Mouse (Mus musculus) hindbrain, embryonic 11.5 days (tissue): ENCODE measurements at regions not wholly inside any gene's neighbourhood (a gene's known extent, or its start where the extent isn't known, plus 50 kb on each side); places are given as distances from the start of the nearest gene placed in this dataset.

Experiments used
- ATAC-seq: fragments of 200-750 bp; cut with Nextera tagmentation; 2 replicates; pipeline ENCODE4 v1.8.0; 2017; ENCODE audit warnings: mild to moderate bottlenecking, moderate TSS enrichment, moderate library complexity; ENCODE audit not compliant: low FRiP score
- DNase-seq: peaks from one replicate; pipeline ENCODE4 v3.0.0-alpha.2; 2015; ENCODE audit warnings: low spot score
- H3K27ac ChIP-seq: fragments of 300-500 bp; sonication (generic); 2 replicates; pipeline ENCODE4 v1.5.1; 2014; ENCODE audit warnings: mild to moderate bottlenecking, low read depth, low read length
- H3K27me3 ChIP-seq: fragments of 300-500 bp; sonication (generic); 2 replicates; pipeline ENCODE4 v1.6.1; 2014; ENCODE audit warnings: mild to moderate bottlenecking, low read length, moderate library complexity, mixed read lengths; ENCODE audit not compliant: control insufficient read depth, insufficient read depth
- H3K36me3 ChIP-seq: fragments of 300-500 bp; sonication (generic); 2 replicates; pipeline ENCODE4 v1.6.1; 2014; ENCODE audit warnings: mild to moderate bottlenecking, low read length, moderate library complexity, mixed read lengths; ENCODE audit not compliant: control insufficient read depth, insufficient read depth
- H3K4me1 ChIP-seq: fragments of 300-500 bp; sonication (generic); replicated peaks from 2 replicates; pipeline ENCODE4 v1.6.1; 2014; ENCODE audit warnings: low read length, mixed read lengths; ENCODE audit not compliant: control insufficient read depth, insufficient read depth
- H3K4me2 ChIP-seq: fragments of 300-500 bp; sonication (generic); replicated peaks from 2 replicates; pipeline ENCODE4 v1.6.1; 2014; ENCODE audit warnings: mild to moderate bottlenecking, low read depth, low read length
- H3K4me3 ChIP-seq: fragments of 300-500 bp; sonication (generic); 2 replicates; pipeline ENCODE4 v1.5.1; 2014; ENCODE audit warnings: low read depth, low read length
- H3K9ac ChIP-seq: fragments of 300-500 bp; sonication (generic); 2 replicates; pipeline ENCODE4 v1.6.1; 2014; ENCODE audit warnings: low read depth, low read length
- H3K9me3 ChIP-seq: fragments of 300-500 bp; sonication (generic); 2 replicates; pipeline ENCODE4 v1.6.1; 2016; ENCODE audit warnings: low read length; ENCODE audit not compliant: control insufficient read depth
- WGBS: fragments of 180-500 bp; shearing (Covaris S2); extraction: QIAGEN DNeasy Blood & Tissue Kit; methylation state at CpG from one replicate; pipeline ENCODE4 v1.1.7; 2014; 5-methylcytosine and 5-hydroxymethylcytosine counted together

DNA sequence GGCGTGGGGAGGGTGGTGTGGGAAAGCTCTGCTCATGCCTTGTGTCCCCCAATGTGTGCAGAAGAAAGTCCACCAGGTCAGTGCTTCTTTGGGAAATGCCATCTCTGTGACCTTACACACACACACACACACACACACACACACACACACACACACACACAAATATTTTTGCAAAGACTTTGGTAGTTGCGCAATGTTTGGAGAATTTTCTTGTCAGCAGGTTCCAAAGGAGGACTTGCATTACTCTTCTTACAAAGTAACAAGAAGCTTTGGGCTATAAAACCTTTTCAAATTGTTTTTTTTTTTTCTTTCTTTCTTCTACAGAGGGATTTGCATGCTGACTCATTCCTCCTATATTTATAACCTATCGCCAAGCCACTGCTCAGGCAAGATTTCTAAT, 59.1 kb upstream of the Npvf start:
- no peak overlapping the region for H3K9ac ChIP-seq
- H3K27me3 ChIP-seq: no peaks in the 10 kb centered on the region
- H3K4me3 ChIP-seq: no peak overlapping the region
- H3K27ac ChIP-seq: no peak overlapping the region
- ATAC-seq: no peak
- H3K4me2 ChIP-seq: no peak overlapping the region
- H3K36me3 ChIP-seq: no peaks in the 10 kb centered on the region
- 90% methylated on average over 3 of the region's 3 CpGs for WGBS
- H3K9me3 ChIP-seq: no peaks in the 10 kb centered on the region
- DNase-seq: no peak
- no peaks in the 10 kb centered on the region for H3K4me1 ChIP-seq

DNA sequence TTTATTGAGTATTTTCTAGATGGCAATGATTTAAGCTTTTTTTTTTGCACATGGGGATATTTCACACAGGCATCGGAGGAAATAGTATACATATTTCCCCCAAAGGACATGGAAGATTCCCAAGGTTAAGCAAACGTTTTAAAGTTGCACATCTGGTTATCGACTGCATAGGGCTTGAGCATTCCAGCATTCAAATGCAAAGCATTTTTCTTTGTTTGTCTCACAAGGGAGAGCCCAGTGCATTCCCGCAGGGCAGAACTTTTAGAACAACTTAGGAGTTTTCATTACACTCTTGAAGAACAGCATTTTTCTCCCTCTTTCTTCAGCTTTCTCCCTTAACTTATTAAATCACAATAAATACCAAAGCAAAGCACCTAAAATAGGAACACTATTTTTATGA, 64.4 kb upstream of the Npvf start:
- Histone ChIP-seq H3K4me3 (no peak overlapping the region), H3K36me3 (no peaks in the 10 kb centered on the region), H3K9ac (no peak overlapping the region), H3K9me3 (no peaks in the 10 kb centered on the region), H3K4me1 (no peaks in the 10 kb centered on the region), H3K4me2 (no peak overlapping the region), H3K27ac (no peak overlapping the region), H3K27me3 (no peaks in the 10 kb centered on the region)
- 32% methylated on average over 4 of the region's 4 CpGs for whole genome bisulfite sequencing
- DNase-seq (no peak), ATAC-seq (no peak)

DNA sequence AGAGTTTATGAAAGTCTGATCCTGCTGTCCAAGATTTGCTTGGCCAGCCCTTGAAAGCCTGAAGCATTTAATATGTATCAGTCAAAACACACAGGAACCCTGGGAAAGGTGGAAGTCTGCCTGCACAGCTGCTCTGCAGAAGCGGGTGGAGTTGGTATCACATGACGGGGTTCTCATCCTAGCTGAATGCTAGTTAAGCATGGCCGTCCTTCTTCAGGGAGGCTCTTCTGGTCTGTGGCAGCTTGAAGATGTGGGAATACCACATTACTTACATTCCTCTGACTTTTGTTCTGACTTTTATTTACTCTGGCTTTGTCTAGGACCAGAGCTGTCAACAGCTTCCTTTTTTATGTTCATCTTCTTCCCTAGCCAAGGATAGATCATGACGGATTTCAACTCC, 66.1 kb upstream of the Npvf start:
- Histone ChIP-seq H3K9ac (no peak overlapping the region), H3K9me3 (no peaks in the 10 kb centered on the region), H3K4me3 (no peak overlapping the region), H3K27ac (no peak overlapping the region), H3K36me3 (no peaks in the 10 kb centered on the region), H3K4me1 (no peaks in the 10 kb centered on the region), H3K27me3 (no peaks in the 10 kb centered on the region), H3K4me2 (no peak overlapping the region)
- no peak for DNase-seq
- WGBS: 59% methylated on average over 4 of the region's 4 CpGs
- ATAC-seq: no peak

DNA sequence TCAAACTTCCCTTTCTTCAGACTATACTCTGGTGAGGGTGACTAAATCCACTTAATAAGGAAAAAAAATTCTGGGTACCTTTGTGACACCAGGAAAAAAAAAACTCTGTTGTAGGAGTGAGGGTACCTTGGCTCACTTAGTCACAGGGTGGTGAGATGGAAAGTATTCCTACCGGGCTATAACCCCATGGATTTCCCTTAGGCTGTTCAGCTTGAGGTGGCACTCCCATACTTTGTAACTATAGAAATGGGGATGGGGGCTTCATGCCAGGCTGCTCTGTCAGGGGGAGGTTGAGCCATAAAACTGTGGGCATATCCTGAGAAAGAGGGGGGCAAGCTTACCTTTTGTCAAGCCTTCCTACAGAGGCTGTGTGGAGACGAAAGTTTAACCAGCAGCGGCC, 71.4 kb upstream of the Npvf start:
- no peak for ATAC-seq

GRCm38 (mm10) chr6:50726166-50726591, 71.9 kb upstream of the Npvf start:
- no peaks in the 10 kb centered on the region for H3K9me3 ChIP-seq

More for the DNA sequence above, 71.4 kb upstream of the Npvf start:
- H3K9ac ChIP-seq: no peak overlapping the region
- H3K4me3 ChIP-seq: no peak overlapping the region
- no peak overlapping the region for H3K4me2 ChIP-seq
- no peaks in the 10 kb centered on the region for H3K9me3 ChIP-seq
- H3K4me1 ChIP-seq: no peaks in the 10 kb centered on the region
- H3K27ac ChIP-seq: no peak overlapping the region
- WGBS: 90% methylated on average over 3 of the region's 3 CpGs
- DNase-seq: no peak
- H3K27me3 ChIP-seq: no peaks in the 10 kb centered on the region
- H3K36me3 ChIP-seq: no peaks in the 10 kb centered on the region

GRCm38 (mm10) chr6:50730744-50731718, 76.8 kb upstream of the Npvf start:
- H3K27me3 ChIP-seq: no peaks in the 10 kb centered on the region
- no peaks in the 10 kb centered on the region for H3K36me3 ChIP-seq
- 83% methylated on average over 14 of the region's 14 CpGs for WGBS
- no peaks in the 10 kb centered on the region for H3K9me3 ChIP-seq
- no peak overlapping the region for H3K27ac ChIP-seq
- DNase-seq (no peak), ATAC-seq (no peak)
- no peak overlapping the region for H3K4me3 ChIP-seq
- no peak overlapping the region for H3K4me2 ChIP-seq
- no peak overlapping the region for H3K9ac ChIP-seq
- no peaks in the 10 kb centered on the region for H3K4me1 ChIP-seq

More at GRCm38 (mm10) chr6:50726166-50726591, 71.9 kb upstream of the Npvf start:
- Histone ChIP-seq H3K27me3 (no peaks in the 10 kb centered on the region), H3K4me1 (no peaks in the 10 kb centered on the region), H3K4me2 (no peak overlapping the region), H3K36me3 (no peaks in the 10 kb centered on the region), H3K9ac (no peak overlapping the region), H3K4me3 (no peak overlapping the region), H3K27ac (no peak overlapping the region)
- 92% methylated on average over 9 of the region's 9 CpGs for WGBS
- DNase-seq (no peak), ATAC-seq (no peak)

DNA sequence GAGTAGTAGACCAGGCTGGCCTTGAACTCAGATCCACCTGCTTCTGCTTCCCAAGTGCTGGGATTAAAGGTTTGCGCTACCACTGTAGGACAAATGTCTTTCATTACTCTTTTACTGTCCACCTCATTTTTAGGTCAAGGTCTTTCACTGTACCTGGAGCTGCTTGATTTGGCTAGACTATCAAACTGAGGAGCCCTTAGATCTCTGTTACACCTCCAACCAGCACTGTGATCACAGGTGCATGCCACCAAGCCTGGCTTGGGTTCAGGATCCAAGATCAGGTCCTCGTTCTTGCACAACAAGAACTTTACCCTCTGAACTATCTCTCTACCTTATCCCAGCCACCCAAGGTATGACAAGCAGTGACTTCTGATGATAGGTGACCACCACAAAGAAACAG, 80.5 kb upstream of the Npvf start:
- Histone ChIP-seq H3K4me2 (no peak overlapping the region), H3K9ac (no peak overlapping the region)

DNA sequence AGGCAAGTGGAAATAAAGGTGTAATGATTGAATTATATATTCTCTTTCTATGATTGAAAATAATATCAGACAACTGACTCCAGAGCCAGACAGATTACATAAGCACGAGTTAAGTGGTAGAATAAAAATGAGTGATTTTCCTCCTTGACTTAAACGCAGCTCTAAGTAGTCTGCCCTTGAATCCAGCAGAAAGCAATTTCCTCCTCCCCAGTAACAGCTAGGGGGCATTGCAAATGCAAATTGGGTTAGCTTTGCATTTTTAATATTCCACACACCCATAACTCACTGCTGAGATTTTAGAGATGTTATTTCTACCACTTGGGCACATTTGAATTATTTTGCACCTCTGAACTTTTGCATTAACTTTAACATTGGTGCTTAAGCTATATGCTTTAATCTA, 81.6 kb upstream of the Npvf start:
- Histone ChIP-seq H3K9ac (no peak overlapping the region), H3K36me3 (no peaks in the 10 kb centered on the region), H3K4me2 (no peak overlapping the region), H3K27me3 (no peaks in the 10 kb centered on the region), H3K9me3 (no peaks in the 10 kb centered on the region), H3K4me1 (no peaks in the 10 kb centered on the region), H3K27ac (no peak overlapping the region), H3K4me3 (no peak overlapping the region)
- DNase-seq (no peak), ATAC-seq (no peak)
- 69% methylated on average over 2 of the region's 2 CpGs for WGBS

More for the DNA sequence above, 80.5 kb upstream of the Npvf start:
- no peak for DNase-seq
- no peaks in the 10 kb centered on the region for H3K27me3 ChIP-seq
- no peaks in the 10 kb centered on the region for H3K9me3 ChIP-seq
- no peak for ATAC-seq
- H3K4me1 ChIP-seq: no peaks in the 10 kb centered on the region
- H3K4me3 ChIP-seq: no peak overlapping the region
- no peak overlapping the region for H3K27ac ChIP-seq
- no peaks in the 10 kb centered on the region for H3K36me3 ChIP-seq
- 96% methylated on average over 2 of the region's 2 CpGs for WGBS

DNA sequence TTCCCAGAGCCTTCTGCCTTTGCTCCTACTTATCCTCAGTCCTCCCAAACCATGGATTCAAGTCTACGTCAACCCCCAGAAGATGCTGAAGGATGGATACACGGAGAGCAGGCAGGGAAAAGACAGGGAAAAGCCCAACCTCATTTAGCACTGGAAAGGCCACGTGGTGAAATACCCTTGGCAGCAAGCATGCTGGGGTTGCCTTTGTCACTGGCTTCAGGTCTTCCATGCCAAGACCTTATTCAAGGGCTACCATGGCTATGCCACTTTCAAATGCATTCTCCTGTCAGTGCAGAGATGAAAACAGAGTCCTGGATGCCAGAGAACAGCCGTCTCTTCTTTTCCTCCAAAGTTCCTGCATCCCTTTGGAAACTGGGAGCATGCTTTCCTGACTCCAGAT, 87.8 kb upstream of the Npvf start:
- Histone ChIP-seq H3K27me3 (no peaks in the 10 kb centered on the region), H3K4me3 (no peak overlapping the region), H3K4me1 (no peaks in the 10 kb centered on the region), H3K9me3 (no peaks in the 10 kb centered on the region), H3K36me3 (no peaks in the 10 kb centered on the region), H3K4me2 (no peak overlapping the region), H3K27ac (no peak overlapping the region), H3K9ac (no peak overlapping the region)
- 78% methylated on average over 4 of the region's 4 CpGs for WGBS
- no peak for ATAC-seq
- DNase-seq: no peak
